Comparison of ENCODE assay signal across 21 mouse cellular contexts in the genomic region with DNA sequence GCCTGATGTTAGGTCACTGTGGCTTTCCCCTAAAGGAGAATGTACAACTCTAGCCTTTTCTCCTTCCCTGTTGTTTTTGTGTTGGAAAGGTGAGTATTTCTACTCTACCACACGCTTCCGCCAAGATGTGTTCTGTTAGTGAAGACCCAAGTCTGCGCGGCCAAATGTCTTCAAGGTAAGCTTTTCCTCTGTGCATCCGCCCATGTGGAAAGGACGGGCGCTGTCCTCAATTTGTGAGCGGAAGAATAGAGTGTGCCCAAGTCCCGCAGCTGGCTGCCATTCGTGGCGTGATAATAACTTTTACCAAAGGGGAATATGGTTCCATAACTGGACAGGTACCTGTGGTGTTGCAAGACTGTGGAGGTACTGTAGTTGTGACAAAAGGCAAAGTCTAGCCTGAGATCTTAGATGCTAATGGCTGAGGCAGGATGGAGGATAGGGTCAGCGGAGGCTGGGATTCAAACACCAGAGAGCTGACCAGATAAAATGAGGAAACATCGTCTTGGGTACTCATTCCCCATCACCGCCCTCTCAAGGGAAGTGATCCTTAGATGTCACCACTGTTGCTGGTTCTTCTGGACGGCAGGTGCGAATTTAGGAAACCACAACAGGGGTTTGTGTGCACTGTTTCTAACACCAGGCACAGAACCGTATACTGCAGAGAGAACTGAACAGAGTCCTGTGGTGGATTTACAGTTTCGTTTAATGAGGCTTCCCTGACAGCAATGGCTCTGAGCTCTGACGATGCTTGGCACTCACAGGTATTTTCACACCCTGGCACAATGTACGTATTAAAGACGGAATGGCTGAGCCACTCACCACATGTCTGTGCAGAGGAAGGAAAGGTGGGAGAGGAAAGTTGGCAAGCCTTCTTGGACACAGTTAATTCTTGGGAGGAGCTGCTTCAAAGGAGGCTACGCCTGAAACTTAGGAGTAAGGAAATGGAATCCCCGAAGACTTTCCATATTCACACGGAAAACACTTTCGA. TPM values are rescaled to one million over a fixed set of nuclear protein-coding genes. Genes with fewer than 3 reads are reported as not detected.
DNase-seq lines count a peak whose midpoint lies in the region; ATAC-seq and TF ChIP-seq lines count a peak whose summit lies in the region.
"Had no signal": no experiment of that assay in that cellular context is flagged by ENCODE, and none has a peak within 500 bp of the region (broad histone marks: within the 10 kb centered on the region; RNA-seq: fewer than 3 reads in every experiment).

No protein-coding gene starts in this region.

- H3K9ac ChIP-seq in forebrain, embryonic 14.5 days (ENCODE audit: low read length): no peak overlapping the region
- no peak overlapping the region for H3K9ac ChIP-seq in forebrain, postnatal 0 days
- no peak overlapping the region for H3K9ac ChIP-seq in limb, embryonic 13.5 days
- H3K9ac ChIP-seq: embryonic facial prominence, embryonic 13.5 days; hindbrain, embryonic 13.5 days had no signal

- H3K9me3 ChIP-seq in forebrain, embryonic 14.5 days (replicated peaks; ENCODE audit: control insufficient read depth, low read length): no peaks in the 10 kb centered on the region
- no peaks in the 10 kb centered on the region for H3K9me3 ChIP-seq in forebrain, postnatal 0 days (ENCODE audit: low read length)
- no peaks in the 10 kb centered on the region for H3K9me3 ChIP-seq in limb, embryonic 13.5 days
- no peaks in the 10 kb centered on the region for H3K9me3 ChIP-seq in limb, embryonic 10.5 days (replicated peaks)
- H3K9me3 ChIP-seq: embryonic facial prominence, embryonic 13.5 days; hindbrain, embryonic 13.5 days had no signal

- peak; percentile 23; the same call in 1 of the 2 replicates for ATAC-seq in forebrain, embryonic 14.5 days
- ATAC-seq in forebrain, postnatal 0 days: no peak
- ATAC-seq in limb, embryonic 13.5 days (ENCODE audit: low FRiP score, low read depth): peak; percentile 85

- no peak overlapping the region for H3K4me3 ChIP-seq in forebrain, embryonic 14.5 days (ENCODE audit: low read depth, low read length)
- no peak overlapping the region for H3K4me3 ChIP-seq in forebrain, postnatal 0 days (ENCODE audit: low read depth, low read length)
- H3K4me3 ChIP-seq in limb, embryonic 13.5 days: no peak overlapping the region
- H3K4me3 ChIP-seq in limb, embryonic 10.5 days: no peak overlapping the region
- H3K4me3 ChIP-seq: embryonic facial prominence, embryonic 13.5 days; erythroblast, embryonic 14.5 days; hindbrain, embryonic 13.5 days had no signal

- 85% methylated on average over 25 of the region's 25 CpGs for WGBS in forebrain, embryonic 14.5 days
- 85% methylated on average over 25 of the region's 25 CpGs for WGBS in forebrain, postnatal 0 days
- 70% methylated on average over 25 of the region's 25 CpGs for WGBS in limb, embryonic 13.5 days
- 94% methylated on average over 25 of the region's 25 CpGs for WGBS in limb, embryonic 10.5 days

- no peaks in the 10 kb centered on the region for H3K27me3 ChIP-seq in forebrain, embryonic 14.5 days (replicated peaks; ENCODE audit: control insufficient read depth, insufficient read depth, low read length)
- H3K27me3 ChIP-seq in forebrain, postnatal 0 days (ENCODE audit: insufficient read depth, low read length): no peaks in the 10 kb centered on the region
- H3K27me3 ChIP-seq in limb, embryonic 13.5 days: peaks cover 42% of the 10 kb centered on the region
- H3K27me3 ChIP-seq in limb, embryonic 10.5 days (ENCODE audit: low read depth, poor library complexity, severe bottlenecking): no peaks in the 10 kb centered on the region
- H3K27me3 ChIP-seq: hindbrain, embryonic 13.5 days had no signal

- H3K4me2 ChIP-seq in forebrain, embryonic 14.5 days (ENCODE audit: low read length): no peak overlapping the region
- no peak overlapping the region for H3K4me2 ChIP-seq in forebrain, postnatal 0 days (ENCODE audit: low read depth)
- H3K4me2 ChIP-seq in limb, embryonic 13.5 days (replicated peaks): no peak overlapping the region; the same call in 1 of the 2 replicates
- H3K4me2 ChIP-seq: embryonic facial prominence, embryonic 13.5 days; hindbrain, embryonic 13.5 days had no signal

- TF ChIP-seq CTCF in forebrain, postnatal 0 days (IDR thresholded peaks at IDR 0.05; ENCODE audit: low read depth): no peak

- DNase-seq in forebrain, embryonic 14.5 days (ENCODE audit: low spot score): peak; percentile 23
- DNase-seq in forebrain, postnatal 0 days: no peak
- no peak for DNase-seq in limb, embryonic 10.5 days (ENCODE audit: low spot score)
- DNase-seq in right cerebral cortex, postnatal 25 days: peak; percentile 8
- DNase-seq in right cerebral cortex, postnatal 10 days (ENCODE audit: low spot score in 2 of 2): no peak
- no peak for DNase-seq in adrenal gland, postnatal 25 days
- DNase-seq in spleen, adult 12 weeks (ENCODE audit: low spot score): no peak
- DNase-seq: adrenal gland, postnatal 14 days; cerebellum, adult 18-20 months; cerebellum, postnatal 14 days; embryo, embryonic 11 days; heart, postnatal 36 days; kidney, adult 11 months; layer of hippocampus, adult 9-11 months; lung, postnatal 4 days; spleen, adult 18-20 months had no signal

- H3K36me3 ChIP-seq in forebrain, embryonic 14.5 days (ENCODE audit: control insufficient read depth, insufficient read depth, low read length): no peaks in the 10 kb centered on the region
- H3K36me3 ChIP-seq in forebrain, postnatal 0 days (ENCODE audit: insufficient read depth): no peaks in the 10 kb centered on the region
- H3K36me3 ChIP-seq in limb, embryonic 13.5 days: no peaks in the 10 kb centered on the region
- no peaks in the 10 kb centered on the region for H3K36me3 ChIP-seq in limb, embryonic 10.5 days
- H3K36me3 ChIP-seq: embryonic facial prominence, embryonic 13.5 days; hindbrain, embryonic 13.5 days had no signal

- no peak overlapping the region for H3K27ac ChIP-seq in forebrain, embryonic 14.5 days (ENCODE audit: low read depth, low read length)
- no peak overlapping the region for H3K27ac ChIP-seq in forebrain, postnatal 0 days (ENCODE audit: low read depth, low read length)
- no peak overlapping the region for H3K27ac ChIP-seq in limb, embryonic 13.5 days
- H3K27ac ChIP-seq in limb, embryonic 10.5 days: no peak overlapping the region; the same call in 1 of the 2 replicates
- H3K27ac ChIP-seq: embryonic facial prominence, embryonic 13.5 days; hindbrain, embryonic 13.5 days; kidney, postnatal 0 days had no signal

- H3K4me1 ChIP-seq in forebrain, embryonic 14.5 days (ENCODE audit: control insufficient read depth, insufficient read depth, low read length): no peaks in the 10 kb centered on the region
- no peaks in the 10 kb centered on the region for H3K4me1 ChIP-seq in forebrain, postnatal 0 days (ENCODE audit: insufficient read depth)
- peaks cover 27% of the 10 kb centered on the region for H3K4me1 ChIP-seq in limb, embryonic 13.5 days
- peaks cover 40% of the 10 kb centered on the region for H3K4me1 ChIP-seq in limb, embryonic 10.5 days
- H3K4me1 ChIP-seq: hindbrain, embryonic 13.5 days had no signal

RNA-seq across cellular contexts. Expression of a gene that starts 30.7 kb away (rescaled TPM):
- polyA plus RNA-seq in forebrain, embryonic 14.5 days (2014; fragmentation: Nextera tagmentation; extraction: Ambion mirVana): not detected in 2 replicates
- total RNA-seq in forebrain, postnatal 0 days (2014; rRNA removed): 0.29 and 0.85 TPM in 2 replicates
- polyA plus RNA-seq in forebrain, postnatal 0 days (2015; fragmentation: Nextera tagmentation; extraction: Ambion mirVana): 0.25 and 0.36 TPM in 2 replicates
- 0.05 TPM in 1 of 2 replicates, not detected in the other for polyA plus RNA-seq in limb, embryonic 13.5 days (2015; fragmentation: Nextera tagmentation; extraction: Ambion mirVana)
- polyA plus RNA-seq in limb, embryonic 10.5 days (2016; fragmentation: Nextera tagmentation; extraction: Ambion mirVana): 0.04 TPM in 1 of 2 replicates, not detected in the other
- 1.7 and 2.5 TPM in 2 replicates for total RNA-seq in adrenal gland, postnatal 25 days (2021)
- polyA plus RNA-seq: erythroblast, embryonic 14.5 days had no signal

Comparison
In these comparisons a context has a peak if more than half of its experiments do, and no peak if none do; other contexts are left out.
1. DNase-seq: peak in forebrain, embryonic 14.5 days (single experiment) and right cerebral cortex, postnatal 25 days (single experiment); none in forebrain, postnatal 0 days (single experiment), limb, embryonic 10.5 days (single experiment), right cerebral cortex, postnatal 10 days (0 of 2), adrenal gland, postnatal 25 days (single experiment) and spleen, adult 12 weeks (single experiment).